Mouse (Mus musculus): ENCODE results near the gene Gm4131. TPM values are rescaled to one million over a fixed set of nuclear protein-coding genes. Genes with fewer than 3 reads are reported as not detected.
"Not testable (repeated sequence)": the region's sequence is repeated elsewhere in the genome, so short reads cannot be mapped to it uniquely, and the experiment has no call there.

The Gm4131 gene
- not detected in 2 replicates for polyA plus RNA-seq (2015; fragmentation: Nextera tagmentation; extraction: Ambion mirVana)

DNA sequence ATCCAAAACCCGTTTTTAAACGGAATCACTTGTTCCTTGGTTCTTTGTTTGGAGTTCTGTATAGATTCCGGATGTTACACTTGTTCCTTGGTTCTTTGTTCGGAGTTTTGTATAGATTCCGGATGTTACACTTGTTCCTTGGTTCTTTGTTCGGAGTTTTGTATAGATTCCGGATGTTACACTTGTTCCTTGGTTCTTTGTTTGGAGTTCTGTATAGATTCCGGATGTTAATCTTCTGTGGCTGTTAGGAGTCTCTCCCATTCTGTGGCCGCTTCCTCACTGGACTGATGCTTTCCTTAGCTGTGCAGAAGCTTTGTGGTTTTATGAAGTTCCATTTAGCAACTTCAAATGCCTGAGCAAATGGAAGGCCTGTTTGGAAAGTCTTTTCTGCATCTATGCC, at the start of gene Gm4131:
TSS of gene Gm4131 (minus strand) at position 101 of the 400 bp plus-strand sequence.
- H3K27me3 ChIP-seq; H3K9me3 ChIP-seq (replicated peaks); H3K4me3 ChIP-seq (replicated peaks); H3K4me2 ChIP-seq; H3K9ac ChIP-seq; H3K36me3 ChIP-seq (replicated peaks); ATAC-seq (ENCODE audit: insufficient read depth); H3K4me1 ChIP-seq (replicated peaks); H3K27ac ChIP-seq (replicated peaks): not testable (repeated sequence)
- WGBS (ENCODE audit: insufficient replicate concordance): 60% methylated on average over 9 of the region's 9 CpGs

DNA sequence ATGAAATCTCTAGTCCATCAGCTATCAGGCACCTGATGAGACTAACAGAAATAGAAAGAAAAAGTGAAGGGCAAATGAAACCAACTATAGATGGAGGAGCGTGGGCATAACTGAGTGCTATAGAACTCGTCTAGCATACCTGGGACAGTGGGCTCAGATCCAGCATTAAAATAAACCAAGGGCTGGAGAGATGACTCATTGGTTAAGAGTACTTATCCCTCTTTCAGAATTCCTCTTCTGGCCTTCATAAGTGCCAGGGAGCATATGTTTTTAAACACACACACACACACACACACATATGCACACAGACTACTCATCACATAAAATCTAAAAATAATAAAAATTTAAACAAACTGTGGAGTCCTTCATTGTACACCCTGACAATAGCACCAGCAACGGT, 43.2 kb upstream of the Gm4131 start:
- no peak for ATAC-seq (ENCODE audit: insufficient read depth)
- Histone ChIP-seq H3K9ac (no peak overlapping the region), H3K27ac (replicated peaks) (no peak overlapping the region), H3K9me3 (replicated peaks) (no peaks in the 10 kb centered on the region), H3K4me3 (replicated peaks) (no peak overlapping the region), H3K4me1 (replicated peaks) (no peaks in the 10 kb centered on the region), H3K4me2 (no peak overlapping the region), H3K36me3 (replicated peaks) (no peaks in the 10 kb centered on the region), H3K27me3 (no peaks in the 10 kb centered on the region)
- 49% methylated on average over 3 of the region's 3 CpGs for WGBS (ENCODE audit: insufficient replicate concordance)

DNA sequence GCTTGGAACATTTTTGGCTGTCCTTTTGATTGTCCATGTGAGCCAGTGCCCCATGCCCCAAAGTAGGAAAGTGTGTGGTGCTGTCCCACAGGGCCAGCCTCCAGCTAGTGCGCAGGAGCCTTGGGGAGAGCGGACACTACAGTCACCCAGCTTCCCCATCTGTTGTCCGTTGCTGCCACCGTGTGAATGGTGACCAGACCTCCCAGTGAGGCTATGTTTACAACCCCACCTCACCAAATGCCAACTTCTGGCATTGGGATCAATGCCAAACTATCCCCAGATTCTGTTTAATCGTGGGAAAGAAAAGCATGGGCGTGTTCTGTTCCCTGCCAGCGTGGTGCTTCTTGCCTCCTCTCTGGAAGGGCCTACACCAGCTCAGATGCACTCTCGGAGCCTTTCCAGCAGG, 41.1 kb upstream of the Gm4131 start:
- ATAC-seq (ENCODE audit: insufficient read depth): no peak
- Histone ChIP-seq H3K4me2 (no peak overlapping the region), H3K9me3 (replicated peaks) (no peaks in the 10 kb centered on the region), H3K27me3 (no peaks in the 10 kb centered on the region), H3K36me3 (replicated peaks) (no peaks in the 10 kb centered on the region), H3K4me3 (replicated peaks) (no peak overlapping the region), H3K4me1 (replicated peaks) (no peaks in the 10 kb centered on the region), H3K9ac (no peak overlapping the region), H3K27ac (replicated peaks) (no peak overlapping the region)
- WGBS (ENCODE audit: insufficient replicate concordance): 62% methylated on average over 8 of the region's 8 CpGs

DNA sequence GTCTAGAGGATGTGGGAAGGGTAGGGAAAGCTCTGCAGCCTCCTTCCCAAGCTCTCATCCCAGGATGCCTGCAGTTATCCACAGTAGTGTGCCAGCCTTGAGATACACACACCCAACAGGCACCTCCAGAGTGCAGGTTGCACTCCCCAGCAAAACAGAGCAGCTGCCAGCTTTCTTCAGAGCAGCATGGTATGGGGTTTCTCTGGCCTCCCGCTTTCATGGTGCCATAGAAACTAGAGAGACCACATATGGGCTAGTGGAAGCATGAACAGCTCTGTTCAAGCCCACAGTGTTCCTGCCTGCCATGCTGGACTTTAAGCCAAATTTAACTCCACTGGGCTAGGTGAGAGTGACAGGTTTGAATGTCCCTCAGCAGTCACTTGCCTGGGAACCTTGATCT, 36.1 kb upstream of the Gm4131 start:
- no peak for ATAC-seq (ENCODE audit: insufficient read depth)
- no peak overlapping the region for H3K4me2 ChIP-seq
- WGBS (ENCODE audit: insufficient replicate concordance): 68% methylated on average over 1 of the region's 1 CpGs

DNA sequence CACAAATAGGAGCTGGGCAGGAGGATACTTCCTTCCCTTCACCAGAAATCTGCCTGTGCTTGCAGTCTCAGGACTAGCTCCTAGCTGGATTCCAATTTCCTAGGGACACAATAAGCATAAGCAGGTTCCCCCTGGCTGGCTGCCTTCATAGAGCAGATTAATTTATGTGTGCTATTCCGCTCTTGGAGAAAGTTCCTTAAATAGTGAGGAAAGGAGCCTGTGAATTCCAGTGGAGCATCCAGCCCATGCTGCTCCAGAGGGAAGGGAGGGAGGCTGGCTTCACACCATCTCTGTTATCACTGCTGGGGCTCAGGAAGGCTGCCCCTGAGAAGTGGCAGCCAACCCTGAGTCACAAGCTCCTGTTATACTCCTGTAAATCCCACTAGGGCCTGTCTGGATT, 35.5 kb upstream of the Gm4131 start:
- H3K27me3 ChIP-seq: no peaks in the 10 kb centered on the region
- ATAC-seq (ENCODE audit: insufficient read depth): no peak
- no peaks in the 10 kb centered on the region for H3K36me3 ChIP-seq (replicated peaks)
- H3K4me1 ChIP-seq (replicated peaks): no peaks in the 10 kb centered on the region
- H3K9ac ChIP-seq: no peak overlapping the region
- H3K4me2 ChIP-seq: no peak overlapping the region
- H3K4me3 ChIP-seq (replicated peaks): no peak overlapping the region
- no peak overlapping the region for H3K27ac ChIP-seq (replicated peaks)
- H3K9me3 ChIP-seq (replicated peaks): no peaks in the 10 kb centered on the region
- 68% methylated on average over 1 of the region's 1 CpGs for WGBS (ENCODE audit: insufficient replicate concordance)

More for the DNA sequence above, 36.1 kb upstream of the Gm4131 start:
- Histone ChIP-seq H3K36me3 (replicated peaks) (no peaks in the 10 kb centered on the region), H3K4me3 (replicated peaks) (no peak overlapping the region), H3K4me1 (replicated peaks) (no peaks in the 10 kb centered on the region), H3K27ac (replicated peaks) (no peak overlapping the region), H3K9ac (no peak overlapping the region), H3K9me3 (replicated peaks) (no peaks in the 10 kb centered on the region), H3K27me3 (no peaks in the 10 kb centered on the region)

DNA sequence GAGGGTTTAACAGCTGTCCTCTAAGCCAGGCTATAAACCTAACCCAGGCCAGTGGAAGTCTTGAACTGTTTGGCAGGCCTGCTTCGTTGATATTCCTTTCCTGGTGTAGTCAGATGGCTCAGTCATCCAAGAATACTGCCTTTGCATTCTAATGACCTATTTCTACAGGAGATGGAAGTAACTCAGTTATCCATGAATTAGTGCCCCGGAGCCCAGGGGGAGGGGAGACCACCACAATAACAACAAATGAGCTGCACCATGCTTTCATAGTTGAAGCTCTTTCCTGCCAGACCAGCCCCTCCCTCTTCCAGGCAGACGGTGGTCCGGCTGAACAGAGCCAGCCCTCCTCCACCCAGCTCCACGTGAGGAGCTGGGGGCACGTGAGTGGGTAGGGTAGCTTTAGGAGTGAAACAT, 33.4 kb upstream of the Gm4131 start:
- Histone ChIP-seq H3K27me3 (no peaks in the 10 kb centered on the region), H3K36me3 (replicated peaks) (no peaks in the 10 kb centered on the region), H3K4me1 (replicated peaks) (no peaks in the 10 kb centered on the region), H3K27ac (replicated peaks) (no peak overlapping the region), H3K9ac (no peak overlapping the region), H3K4me3 (replicated peaks) (no peak overlapping the region), H3K9me3 (replicated peaks) (no peaks in the 10 kb centered on the region), H3K4me2 (no peak overlapping the region)
- ATAC-seq (ENCODE audit: insufficient read depth): no peak
- 68% methylated on average over 6 of the region's 6 CpGs for WGBS (ENCODE audit: insufficient replicate concordance)

DNA sequence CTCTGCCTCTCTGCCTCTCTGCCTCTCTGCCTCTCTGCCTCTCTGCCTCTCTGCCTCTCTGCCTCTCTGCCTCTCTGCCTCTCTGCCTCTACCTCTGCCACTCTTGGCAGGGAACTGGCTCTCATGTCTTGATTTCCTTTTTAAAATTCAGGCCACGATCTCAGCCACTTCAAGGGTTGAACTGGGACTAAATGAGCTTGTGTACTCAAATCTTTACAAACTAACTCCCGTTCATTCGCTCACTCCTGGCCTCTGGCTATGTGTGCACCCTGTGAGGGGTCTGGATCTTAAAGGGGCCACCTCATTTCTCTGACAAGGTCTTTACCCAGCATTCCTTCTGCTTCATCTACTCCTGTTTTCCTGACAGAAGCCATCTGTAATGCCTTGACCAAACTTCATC, 18.6 kb upstream of the Gm4131 start:
- Histone ChIP-seq H3K36me3 (replicated peaks) (no peaks in the 10 kb centered on the region), H3K27ac (replicated peaks) (no peak overlapping the region), H3K4me1 (replicated peaks) (no peaks in the 10 kb centered on the region), H3K9ac (no peak overlapping the region), H3K27me3 (no peaks in the 10 kb centered on the region), H3K4me2 (no peak overlapping the region), H3K4me3 (replicated peaks) (no peak overlapping the region), H3K9me3 (replicated peaks) (no peaks in the 10 kb centered on the region)
- WGBS (ENCODE audit: insufficient replicate concordance): 48% methylated on average over 3 of the region's 3 CpGs
- no peak for ATAC-seq (ENCODE audit: insufficient read depth)

DNA sequence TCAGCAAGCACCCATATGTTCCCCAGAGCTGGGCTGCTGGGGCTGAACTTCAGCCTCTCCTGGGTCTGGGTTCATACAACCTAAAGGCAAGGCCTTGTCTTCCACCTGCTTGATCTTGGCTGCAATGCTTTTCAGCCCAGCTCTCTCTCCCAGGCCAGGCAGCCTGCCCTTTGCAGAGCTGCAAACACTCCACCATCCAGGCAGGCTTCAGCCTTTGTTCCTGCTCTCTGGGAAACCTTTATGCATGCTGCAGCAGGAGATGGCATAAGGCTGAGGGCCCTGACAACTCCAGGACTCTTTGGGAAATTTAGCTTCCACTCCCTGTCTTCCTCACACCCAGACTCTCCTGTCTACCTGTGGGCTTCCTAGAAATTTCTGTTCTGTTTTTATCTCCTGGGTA, 17.9 kb upstream of the Gm4131 start:
- H3K4me3 ChIP-seq (replicated peaks): no peak overlapping the region
- no peak overlapping the region for H3K27ac ChIP-seq (replicated peaks)
- no peaks in the 10 kb centered on the region for H3K36me3 ChIP-seq (replicated peaks)
- no peaks in the 10 kb centered on the region for H3K27me3 ChIP-seq
- H3K4me2 ChIP-seq: no peak overlapping the region
- no peak for ATAC-seq (ENCODE audit: insufficient read depth)
- H3K9me3 ChIP-seq (replicated peaks): no peaks in the 10 kb centered on the region
- H3K4me1 ChIP-seq (replicated peaks): no peaks in the 10 kb centered on the region
- no peak overlapping the region for H3K9ac ChIP-seq

DNA sequence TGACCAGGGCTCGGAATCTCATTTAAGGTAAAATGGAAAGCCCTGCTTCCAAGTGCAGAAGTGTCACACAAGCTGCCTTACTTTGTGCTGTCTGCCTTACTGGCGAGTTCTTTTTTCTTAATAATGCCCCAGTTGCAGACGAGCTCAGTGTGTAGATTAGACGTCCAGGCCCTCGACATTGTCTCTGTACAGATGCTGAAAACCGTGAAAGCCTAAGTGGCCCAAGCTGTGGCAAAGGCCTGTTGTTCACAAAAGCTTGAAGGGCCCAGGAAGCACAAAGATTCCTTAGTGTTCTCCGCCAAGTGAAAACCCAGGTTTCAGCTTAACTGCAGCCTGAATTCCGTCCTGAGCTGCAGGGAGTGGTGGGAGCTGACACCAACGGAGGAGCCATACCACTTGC, 15.0 kb upstream of the Gm4131 start:
- no peak for ATAC-seq (ENCODE audit: insufficient read depth)
- H3K27me3 ChIP-seq: no peaks in the 10 kb centered on the region

DNA sequence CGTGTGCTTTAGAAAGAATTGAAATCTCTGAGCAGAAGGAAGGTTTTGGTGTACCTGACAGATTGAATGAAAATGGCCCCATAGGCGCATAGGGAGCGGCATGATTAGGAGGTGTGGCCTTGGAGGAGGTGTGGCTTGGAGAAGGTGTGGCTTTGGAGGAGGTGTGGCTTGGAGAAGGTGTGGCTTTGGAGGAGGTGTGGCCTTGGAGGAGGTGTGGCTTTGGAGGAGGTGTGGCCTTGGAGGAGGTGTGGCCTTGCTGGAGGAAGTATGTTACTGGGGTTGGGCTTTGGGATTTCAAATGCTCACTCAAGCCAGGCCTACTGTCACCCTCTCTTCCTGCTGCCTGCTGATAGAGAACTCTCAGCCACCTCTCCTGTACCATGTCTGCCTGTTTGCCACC, 14.2 kb upstream of the Gm4131 start:
- no peaks in the 10 kb centered on the region for H3K36me3 ChIP-seq (replicated peaks)
- 81% methylated on average over 3 of the region's 3 CpGs for WGBS (ENCODE audit: insufficient replicate concordance)
- no peak for ATAC-seq (ENCODE audit: insufficient read depth)
- no peaks in the 10 kb centered on the region for H3K27me3 ChIP-seq
- no peaks in the 10 kb centered on the region for H3K9me3 ChIP-seq (replicated peaks)
- H3K4me2 ChIP-seq: no peak overlapping the region
- no peak overlapping the region for H3K9ac ChIP-seq
- no peak overlapping the region for H3K4me3 ChIP-seq (replicated peaks)
- H3K4me1 ChIP-seq (replicated peaks): no peaks in the 10 kb centered on the region
- H3K27ac ChIP-seq (replicated peaks): no peak overlapping the region

More for the DNA sequence above, 15.0 kb upstream of the Gm4131 start:
- no peak overlapping the region for H3K4me3 ChIP-seq (replicated peaks)
- H3K9ac ChIP-seq: no peak overlapping the region
- H3K36me3 ChIP-seq (replicated peaks): no peaks in the 10 kb centered on the region
- WGBS (ENCODE audit: insufficient replicate concordance): 69% methylated on average over 9 of the region's 9 CpGs
- H3K27ac ChIP-seq (replicated peaks): no peak overlapping the region
- H3K4me1 ChIP-seq (replicated peaks): no peaks in the 10 kb centered on the region
- H3K9me3 ChIP-seq (replicated peaks): no peaks in the 10 kb centered on the region
- H3K4me2 ChIP-seq: no peak overlapping the region

DNA sequence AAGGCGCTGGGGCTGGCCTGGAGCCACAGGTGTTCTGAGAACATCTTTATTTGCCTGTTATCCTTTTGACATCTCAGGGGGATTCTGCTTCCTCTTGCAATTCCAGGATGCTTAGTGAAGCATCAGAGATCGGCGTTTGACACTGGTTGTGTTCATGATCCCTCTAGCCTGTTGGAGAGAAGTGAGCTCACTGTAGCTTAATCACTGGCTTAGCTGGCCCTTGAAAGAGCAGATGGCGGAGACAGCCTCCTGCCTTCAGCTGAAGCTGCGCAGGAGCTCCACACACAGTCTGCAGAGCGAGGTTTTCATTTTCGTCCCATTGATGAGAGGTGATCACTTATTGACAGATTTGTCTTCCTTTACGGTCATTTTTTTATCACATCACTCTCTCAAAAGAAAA, 9.1 kb upstream of the Gm4131 start:
- no peak overlapping the region for H3K4me2 ChIP-seq
- whole genome bisulfite sequencing (ENCODE audit: insufficient replicate concordance): 70% methylated on average over 8 of the region's 8 CpGs
- no peak for ATAC-seq (ENCODE audit: insufficient read depth)
- H3K4me1 ChIP-seq (replicated peaks): no peaks in the 10 kb centered on the region
- no peaks in the 10 kb centered on the region for H3K36me3 ChIP-seq (replicated peaks)
- no peak overlapping the region for H3K27ac ChIP-seq (replicated peaks)
- H3K9me3 ChIP-seq (replicated peaks): no peaks in the 10 kb centered on the region
- no peak overlapping the region for H3K9ac ChIP-seq
- H3K4me3 ChIP-seq (replicated peaks): no peak overlapping the region
- no peaks in the 10 kb centered on the region for H3K27me3 ChIP-seq

DNA sequence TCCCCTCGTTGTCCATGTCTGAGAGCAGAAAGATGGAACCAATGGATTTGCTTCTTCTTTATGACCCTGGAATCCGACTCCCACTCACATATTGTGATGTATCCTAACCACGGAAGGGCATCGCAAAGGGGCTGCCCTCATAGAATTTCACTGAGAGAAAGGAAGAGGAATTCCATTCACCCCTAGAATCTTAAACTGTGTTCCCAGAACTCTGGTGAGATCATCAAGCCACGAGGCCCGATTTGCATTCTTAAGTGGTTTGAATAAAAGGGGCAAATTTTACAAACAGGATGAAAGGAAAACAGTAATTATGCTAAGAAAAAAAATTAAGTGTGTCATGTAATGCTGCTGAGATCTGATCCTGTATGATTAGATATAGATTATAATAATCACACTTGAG, 8.2 kb upstream of the Gm4131 start:
- H3K27me3 ChIP-seq: no peaks in the 10 kb centered on the region
- no peaks in the 10 kb centered on the region for H3K9me3 ChIP-seq (replicated peaks)
- H3K27ac ChIP-seq (replicated peaks): no peak overlapping the region
- no peak overlapping the region for H3K4me2 ChIP-seq
- no peak overlapping the region for H3K4me3 ChIP-seq (replicated peaks)
- no peak for ATAC-seq (ENCODE audit: insufficient read depth)
- no peaks in the 10 kb centered on the region for H3K36me3 ChIP-seq (replicated peaks)
- H3K4me1 ChIP-seq (replicated peaks): no peaks in the 10 kb centered on the region
- no peak overlapping the region for H3K9ac ChIP-seq
- 54% methylated on average over 6 of the region's 6 CpGs for WGBS (ENCODE audit: insufficient replicate concordance)
